20 mouse cellular contexts compared by ENCODE assay signal in genomic region chr4:84632832-84633789, GRCm38 (mm10). TPM values are rescaled to one million over a fixed set of nuclear protein-coding genes. Genes with fewer than 3 reads are reported as not detected.
DNase-seq lines count a peak whose midpoint lies in the region; ATAC-seq and TF ChIP-seq lines count a peak whose summit lies in the region.
"Had no signal": no experiment of that assay in that cellular context is flagged by ENCODE, and none has a peak within 500 bp of the region (broad histone marks: within the 10 kb centered on the region; RNA-seq: fewer than 3 reads in every experiment).

No protein-coding gene starts in this region.

- TF ChIP-seq CTCF in embryonic fibroblast, embryonic 13.5 days (IDR thresholded peaks at IDR 0.05; ENCODE audit: borderline replicate concordance, insufficient read depth, low read length), result no peak

- no peak for DNase-seq in forebrain, embryonic 11.5 days (ENCODE audit: low spot score)
- peak; percentile 32 for DNase-seq in embryo, embryonic 10 days (ENCODE audit: low spot score)
- DNase-seq in kidney, postnatal 25 days, result no peak
- no peak for DNase-seq in adrenal gland, adult 2 months
- DNase-seq: cerebellum, adult 9-11 months; kidney, postnatal 14 days; right cerebral cortex, postnatal 4 days; thymus, postnatal 4 days had no signal

- H3K9ac ChIP-seq in forebrain, embryonic 13.5 days, result no peak overlapping the region
- no peak overlapping the region for H3K9ac ChIP-seq in forebrain, embryonic 11.5 days (ENCODE audit: low read length)
- 0 out of 2 replicates have a peak overlapping the region, but pooled peaks have one; percentile 13 for H3K9ac ChIP-seq in limb, embryonic 12.5 days (replicated peaks)
- H3K9ac ChIP-seq: midbrain, embryonic 15.5 days had no signal

- peak; percentile 67; the same call in 1 of the 2 replicates for ATAC-seq in forebrain, embryonic 13.5 days
- no peak for ATAC-seq in forebrain, embryonic 11.5 days (replicated peaks; ENCODE audit: low FRiP score)
- no peak for ATAC-seq in limb, embryonic 12.5 days (ENCODE audit: insufficient number of reproducible peaks, insufficient read depth, low FRiP score, low TSS enrichment, low read depth)
- ATAC-seq in cerebellum, adult (ENCODE audit: insufficient number of reproducible peaks, low FRiP score, low TSS enrichment), result no peak
- ATAC-seq: intestine, postnatal 0 days; midbrain, embryonic 15.5 days had no signal

- peaks cover 21% of the 10 kb centered on the region for H3K27me3 ChIP-seq in forebrain, embryonic 13.5 days
- peaks cover 4% of the 10 kb centered on the region; the same call in 1 of the 2 replicates for H3K27me3 ChIP-seq in forebrain, embryonic 11.5 days (ENCODE audit: control insufficient read depth, insufficient read depth, low read length)
- no peaks in the 10 kb centered on the region for H3K27me3 ChIP-seq in limb, embryonic 12.5 days
- H3K27me3 ChIP-seq: Patski had no signal

- peaks cover 13% of the 10 kb centered on the region for H3K4me1 ChIP-seq in forebrain, embryonic 13.5 days
- H3K4me1 ChIP-seq in forebrain, embryonic 11.5 days (replicated peaks; ENCODE audit: control insufficient read depth, insufficient read depth, low read length), result peaks cover 4% of the 10 kb centered on the region; the same call in 1 of the 2 replicates
- peaks cover 35% of the 10 kb centered on the region for H3K4me1 ChIP-seq in embryonic fibroblast, embryonic 13.5 days (ENCODE audit: control insufficient read depth, insufficient read depth, low read length)
- peaks cover 57% of the 10 kb centered on the region for H3K4me1 ChIP-seq in limb, embryonic 12.5 days (replicated peaks)

- no peak overlapping the region for H3K27ac ChIP-seq in forebrain, embryonic 13.5 days
- no peak overlapping the region for H3K27ac ChIP-seq in forebrain, embryonic 11.5 days (ENCODE audit: low read depth, low read length)
- peak overlapping the region; percentile 93 for H3K27ac ChIP-seq in embryonic fibroblast, embryonic 13.5 days (ENCODE audit: insufficient read depth, low read length)
- H3K27ac ChIP-seq in limb, embryonic 12.5 days, result peak overlapping the region; percentile 84
- H3K27ac ChIP-seq: midbrain, embryonic 15.5 days had no signal

- H3K9me3 ChIP-seq in forebrain, embryonic 13.5 days (replicated peaks), result no peaks in the 10 kb centered on the region
- H3K9me3 ChIP-seq in forebrain, embryonic 11.5 days (ENCODE audit: control insufficient read depth, low read length), result no peaks in the 10 kb centered on the region
- H3K9me3 ChIP-seq in limb, embryonic 12.5 days, result no peaks in the 10 kb centered on the region
- H3K9me3 ChIP-seq: midbrain, embryonic 15.5 days had no signal

- 78% methylated on average over 12 of the region's 12 CpGs for whole genome bisulfite sequencing in forebrain, embryonic 13.5 days
- WGBS in forebrain, embryonic 11.5 days, result 81% methylated on average over 12 of the region's 12 CpGs
- WGBS in limb, embryonic 12.5 days, result 35% methylated on average over 12 of the region's 12 CpGs

- no peak overlapping the region for H3K4me2 ChIP-seq in forebrain, embryonic 13.5 days
- no peak overlapping the region for H3K4me2 ChIP-seq in forebrain, embryonic 11.5 days (ENCODE audit: low read depth, low read length, severe bottlenecking)
- peak overlapping the region; percentile 16 for H3K4me2 ChIP-seq in limb, embryonic 12.5 days
- H3K4me2 ChIP-seq: heart, embryonic 11.5 days; liver, embryonic 11.5 days; midbrain, embryonic 15.5 days had no signal

- no peaks in the 10 kb centered on the region for H3K36me3 ChIP-seq in forebrain, embryonic 13.5 days (ENCODE audit: poor library complexity, severe bottlenecking)
- H3K36me3 ChIP-seq in forebrain, embryonic 11.5 days (ENCODE audit: control insufficient read depth, insufficient read depth, low read length), result no peaks in the 10 kb centered on the region
- H3K36me3 ChIP-seq in limb, embryonic 12.5 days, result no peaks in the 10 kb centered on the region
- H3K36me3 ChIP-seq: midbrain, embryonic 15.5 days had no signal

- H3K4me3 ChIP-seq in forebrain, embryonic 13.5 days, result no peak overlapping the region
- H3K4me3 ChIP-seq in forebrain, embryonic 11.5 days (ENCODE audit: low read depth, low read length), result no peak overlapping the region
- H3K4me3 ChIP-seq in embryonic fibroblast, embryonic 13.5 days (ENCODE audit: insufficient read depth, low read length), result no peak overlapping the region
- H3K4me3 ChIP-seq in limb, embryonic 12.5 days (replicated peaks), result no peak overlapping the region
- H3K4me3 ChIP-seq: erythroblast, embryonic 14.5 days; midbrain, embryonic 15.5 days had no signal

- no peak for TF ChIP-seq POLR2A in embryonic fibroblast, embryonic 13.5 days (IDR thresholded peaks at IDR 0.05; ENCODE audit: low read depth, low read length)

RNA-seq across cellular contexts. Expression of gene Bnc2, which starts 42.0 kb away (rescaled TPM):
- 1.6 and 1.8 TPM in 2 replicates for polyA plus RNA-seq in forebrain, embryonic 13.5 days (2015; fragmentation: Nextera tagmentation; extraction: Ambion mirVana)
- 7.5 and 8.6 TPM in 2 replicates for polyA plus RNA-seq in forebrain, embryonic 11.5 days (2014; fragmentation: Nextera tagmentation; extraction: Ambion mirVana)
- polyA plus RNA-seq in embryonic fibroblast, embryonic 13.5 days (2011; ENCODE audit: insufficient read length, low read depth, missing spikeins), result 31.7 and 48.4 TPM in 2 replicates
- polyA plus RNA-seq in limb, embryonic 12.5 days (2016; fragmentation: Nextera tagmentation; extraction: Ambion mirVana), result 25.2 and 25.6 TPM in 2 replicates
- 10 to 100 TPM; 12.6 to 16.6 TPM for total RNA-seq in adrenal gland, adult 2 months (2021)
- 2.0 and 3.4 TPM in 2 replicates for polyA plus RNA-seq in adrenal gland, adult 2 months (2012; rRNA removed)
- total RNA-seq: hematopoietic stem cell, adult 5-6 weeks; megakaryocyte progenitor cell, adult 5-6 weeks had no signal
- polyA plus RNA-seq: erythroblast, embryonic 14.5 days had no signal

Comparison
In these comparisons a context has a peak if more than half of its experiments do, and no peak if none do; other contexts are left out.
1. H3K27ac ChIP-seq: peak in embryonic fibroblast, embryonic 13.5 days (single experiment) and limb, embryonic 12.5 days (single experiment); none in forebrain, embryonic 13.5 days (single experiment) and forebrain, embryonic 11.5 days (single experiment).